Mouse (Mus musculus) heart, postnatal 0 days (tissue): ENCODE data around the gene Slc25a21.

Experiments used
- CTCF ChIP-seq: IDR thresholded peaks from 2 replicates; pipeline ENCODE4 v1.5.1; 2016; ENCODE audit warnings: antibody characterized with exemption, control low read depth, low read depth
- EP300 ChIP-seq: IDR thresholded peaks from 2 replicates; pipeline ENCODE4 v1.6.1; 2016; ENCODE audit warnings: antibody characterized with exemption, low read depth

DNA sequence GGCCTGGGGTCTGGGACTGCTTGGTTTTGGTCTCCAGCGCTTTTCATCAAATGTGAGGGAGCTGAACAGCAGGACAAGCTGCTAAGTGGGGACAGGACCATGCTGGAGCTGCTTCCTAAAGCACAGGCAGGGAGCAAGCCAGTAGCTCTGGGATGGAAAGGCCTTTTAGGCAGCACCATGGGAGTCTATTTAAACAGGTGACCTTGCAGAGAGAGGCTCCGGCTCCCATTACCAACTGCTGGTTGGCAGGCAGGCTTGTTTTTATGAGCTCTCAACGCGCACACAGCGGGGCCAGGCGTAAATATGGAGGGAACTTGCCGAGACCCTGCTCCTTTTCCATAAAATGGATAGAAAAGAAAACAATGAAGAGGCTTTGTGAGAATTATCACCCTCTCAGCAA, 292.1 kb downstream of the Slc25a21 start:
- TF ChIP-seq CTCF (no peak), EP300 (no peak)
